In genomic region chr19:24020736-24021135, GRCm38 (mm10) we compare ENCODE assay signal across 29 mouse cellular contexts. TPM values are rescaled to one million over a fixed set of nuclear protein-coding genes. Genes with fewer than 3 reads are reported as not detected.
"Had no signal": no experiment of that assay in that cellular context is flagged by ENCODE, and none has a peak within 500 bp of the region (broad histone marks: within the 10 kb centered on the region; RNA-seq: fewer than 3 reads in every experiment).

No protein-coding gene starts in this region.

- H3K36me3 ChIP-seq: embryonic facial prominence, embryonic 10.5 days; embryonic facial prominence, embryonic 12.5 days; embryonic facial prominence, embryonic 13.5 days; embryonic facial prominence, embryonic 15.5 days; forebrain, embryonic 10.5 days; forebrain, embryonic 12.5 days; forebrain, embryonic 15.5 days had no signal

- H3K27me3 ChIP-seq: embryonic facial prominence, embryonic 12.5 days; embryonic facial prominence, embryonic 13.5 days; forebrain, embryonic 13.5 days; forebrain, embryonic 15.5 days had no signal

- H3K27ac ChIP-seq: embryonic facial prominence, embryonic 10.5 days; embryonic facial prominence, embryonic 12.5 days; embryonic facial prominence, embryonic 13.5 days; embryonic facial prominence, embryonic 15.5 days; forebrain, embryonic 10.5 days; forebrain, embryonic 12.5 days; forebrain, embryonic 13.5 days; forebrain, embryonic 15.5 days; gastrocnemius, adult 2 months had no signal

- H3K4me2 ChIP-seq: embryonic facial prominence, embryonic 12.5 days; embryonic facial prominence, embryonic 13.5 days; embryonic facial prominence, embryonic 15.5 days; forebrain, embryonic 12.5 days; forebrain, embryonic 13.5 days; forebrain, embryonic 15.5 days had no signal

- DNase-seq: cerebellum, adult 2 months; cerebellum, adult 8-10 months; cerebellum, adult 9-10 months; cerebellum, adult 9-11 months; cerebellum, postnatal 10 days; cerebellum, postnatal 14 days; cerebellum, postnatal 25 days; cerebellum, postnatal 36 days; embryo, embryonic 11 days; forebrain, postnatal 0 days; gastrocnemius, adult 2 months; gastrocnemius, postnatal 10 days; gastrocnemius, postnatal 14 days; gastrocnemius, postnatal 25 days; gastrocnemius, postnatal 36 days; heart, adult 18-20 months had no signal

- H3K4me3 ChIP-seq: embryonic facial prominence, embryonic 10.5 days; embryonic facial prominence, embryonic 12.5 days; embryonic facial prominence, embryonic 13.5 days; embryonic facial prominence, embryonic 15.5 days; erythroblast, embryonic 14.5 days; forebrain, embryonic 10.5 days; forebrain, embryonic 12.5 days; forebrain, embryonic 13.5 days; forebrain, embryonic 15.5 days; gastrocnemius, adult 2 months had no signal

- H3K9me3 ChIP-seq: embryonic facial prominence, embryonic 10.5 days; embryonic facial prominence, embryonic 12.5 days; embryonic facial prominence, embryonic 13.5 days; embryonic facial prominence, embryonic 15.5 days; forebrain, embryonic 10.5 days; forebrain, embryonic 12.5 days; forebrain, embryonic 13.5 days; forebrain, embryonic 15.5 days had no signal

- H3K9ac ChIP-seq: embryonic facial prominence, embryonic 12.5 days; embryonic facial prominence, embryonic 13.5 days; embryonic facial prominence, embryonic 15.5 days; forebrain, embryonic 12.5 days; forebrain, embryonic 13.5 days; forebrain, embryonic 15.5 days; forebrain, postnatal 0 days had no signal

- ATAC-seq: forebrain, embryonic 13.5 days; forebrain, embryonic 14.5 days; forebrain, embryonic 15.5 days; forebrain, embryonic 16.5 days; forebrain, postnatal 0 days had no signal

RNA-seq across cellular contexts. Expression of gene Fam189a2, which starts 10.1 kb away (rescaled TPM):
- total RNA-seq: common myeloid progenitor, adult 5-6 weeks; granulocyte monocyte progenitor cell, adult 5-6 weeks had no signal
- polyA plus RNA-seq: erythroblast, embryonic 14.5 days had no signal
